Mouse (Mus musculus): ENCODE measurements around the gene Srebf1. TPM values are rescaled to one million over a fixed set of nuclear protein-coding genes. Genes with fewer than 3 reads are reported as not detected.

Gene Srebf1
- polyA plus RNA-seq, 2 experiments: 37.6 to 38.8 TPM

DNA sequence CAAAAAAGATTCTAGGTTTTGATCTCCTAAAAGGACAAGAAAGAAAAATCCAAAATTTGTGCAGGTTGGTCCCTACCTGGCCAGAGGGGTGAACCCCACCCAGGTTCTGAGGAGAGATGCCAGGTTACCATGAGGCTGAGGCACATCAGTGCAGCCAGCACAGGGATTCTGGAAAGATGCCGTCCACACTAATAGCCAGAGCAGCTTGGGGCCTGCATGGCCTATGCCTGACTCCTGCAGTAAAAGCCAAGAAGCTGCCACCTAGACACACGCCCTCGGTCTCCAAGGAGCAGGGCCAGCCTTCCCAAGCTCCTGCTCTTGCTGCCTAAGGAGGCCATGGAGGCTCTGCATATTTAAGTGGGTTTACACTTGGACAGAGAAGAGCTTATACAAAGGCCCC lies 8.9 kb upstream of the Srebf1 start:
- 83% methylated on average over 3 of the region's 3 CpGs for WGBS (ENCODE audit: insufficient replicate concordance)
- ATAC-seq (ENCODE audit: insufficient read depth): no peak
- Histone ChIP-seq H3K4me2 (ENCODE audit: low read depth) (no peak overlapping the region), H3K4me1 (replicated peaks; ENCODE audit: control insufficient read depth in 2 of 2, insufficient read depth in 2 of 2, low read length in 1 of 2) (no peaks in the 10 kb centered on the region; a peak in 1 of 4 replicates), H3K4me3 (ENCODE audit: insufficient read depth in 1 of 2, low read depth in 2 of 2, low read length in 2 of 2) (no peak overlapping the region), H3K9ac (replicated peaks) (no peak overlapping the region), H3K36me3 (replicated peaks; ENCODE audit: control insufficient read depth, insufficient read depth, low read depth) (no peaks in the 10 kb centered on the region), H3K27me3 (ENCODE audit: control insufficient read depth, insufficient read depth, low read length) (no peaks in the 10 kb centered on the region), H3K9me3 (ENCODE audit: control insufficient read depth, low read length) (no peaks in the 10 kb centered on the region), H3K27ac (no peak overlapping the region)
- TF ChIP-seq CTCF (IDR thresholded peaks at IDR 0.05; ENCODE audit: low read depth) (no peak), EP300 (IDR thresholded peaks at IDR 0.05; ENCODE audit: low read depth) (no peak)
- DNase-seq (ENCODE audit: low read depth in 3 of 3, low spot score in 3 of 3): no peak

DNA sequence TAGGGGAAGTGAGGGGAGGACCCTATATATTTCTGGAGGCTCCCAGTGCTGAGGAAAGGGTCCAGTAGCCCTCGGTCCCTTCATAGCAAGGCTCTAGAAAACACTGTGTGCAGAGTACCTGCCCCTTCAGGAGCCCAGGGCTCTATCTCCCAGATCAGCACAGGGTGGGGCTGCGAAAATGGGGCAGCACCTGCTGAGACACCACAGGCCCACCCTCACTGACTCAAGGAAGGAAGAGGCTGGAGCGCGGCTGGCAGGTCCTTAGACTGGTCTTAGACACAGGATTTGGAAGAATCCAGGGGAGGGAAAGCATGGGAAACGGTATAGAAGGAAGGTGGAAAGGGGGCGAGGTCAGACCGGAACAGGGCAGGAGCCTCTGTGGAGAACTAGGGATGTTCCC lies 8.1 kb upstream of the Srebf1 start:
- DNase-seq (ENCODE audit: low read depth in 3 of 3, low spot score in 3 of 3): no peak
- Histone ChIP-seq H3K9ac (replicated peaks) (no peak overlapping the region), H3K4me2 (ENCODE audit: low read depth) (no peak overlapping the region), H3K27ac (no peak overlapping the region), H3K36me3 (replicated peaks; ENCODE audit: control insufficient read depth, insufficient read depth, low read depth) (no peaks in the 10 kb centered on the region), H3K4me1 (replicated peaks; ENCODE audit: control insufficient read depth in 2 of 2, insufficient read depth in 2 of 2, low read length in 1 of 2) (no peaks in the 10 kb centered on the region), H3K9me3 (ENCODE audit: control insufficient read depth, low read length) (no peaks in the 10 kb centered on the region), H3K27me3 (ENCODE audit: control insufficient read depth, insufficient read depth, low read length) (no peaks in the 10 kb centered on the region), H3K4me3 (ENCODE audit: insufficient read depth in 1 of 2, low read depth in 2 of 2, low read length in 2 of 2) (no peak overlapping the region)
- 0 out of 2 replicates have a peak, but pooled peaks have one; percentile 11 for ATAC-seq (ENCODE audit: insufficient read depth)
- 75% methylated on average over 7 of the region's 7 CpGs for WGBS (ENCODE audit: insufficient replicate concordance)
- TF ChIP-seq CTCF (IDR thresholded peaks at IDR 0.05; ENCODE audit: low read depth) (no peak), EP300 (IDR thresholded peaks at IDR 0.05; ENCODE audit: low read depth) (no peak)

DNA sequence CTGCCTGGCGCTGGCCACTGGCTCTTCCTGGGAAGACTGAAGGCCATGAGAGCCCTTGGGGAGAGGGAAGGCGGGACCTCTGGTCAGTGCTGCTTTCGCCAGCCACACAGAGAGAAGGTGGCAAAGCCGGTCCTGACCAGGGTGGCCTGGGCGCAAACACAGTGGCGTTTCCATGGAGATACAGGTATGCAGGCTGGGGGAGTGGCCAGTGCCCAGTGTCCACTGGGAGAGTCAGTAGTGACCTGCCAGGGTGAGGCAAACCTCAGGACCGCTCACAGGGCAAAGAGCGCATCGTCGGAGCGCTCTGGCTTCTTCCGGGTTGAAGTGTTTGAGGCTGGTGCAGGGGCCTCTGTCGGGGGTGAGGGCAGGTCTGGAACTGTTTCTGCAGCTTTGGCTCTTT lies 7.4 kb upstream of the Srebf1 start:
- no peak for ATAC-seq (ENCODE audit: insufficient read depth)
- no peak overlapping the region for H3K27ac ChIP-seq

DNA sequence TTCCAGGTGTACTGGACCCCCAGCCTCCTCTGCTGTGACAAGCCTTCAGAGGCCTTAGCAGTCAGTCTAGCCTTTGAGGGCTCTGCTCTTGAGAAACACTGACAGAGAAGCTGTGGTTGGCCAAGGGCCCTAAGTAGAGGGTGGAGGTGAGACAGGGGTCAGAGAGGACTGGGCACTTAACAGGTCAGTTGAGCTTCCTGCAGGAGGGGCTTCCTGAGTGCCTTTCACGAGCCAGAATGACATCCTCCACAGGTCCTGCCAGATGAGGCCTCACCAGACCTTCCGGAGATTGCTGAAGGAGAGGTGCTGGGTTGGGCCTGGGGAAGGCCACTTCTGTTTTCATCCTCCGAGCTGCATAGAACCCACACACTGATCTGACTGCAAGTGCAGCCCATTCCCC lies 6.1 kb upstream of the Srebf1 start:
- H3K27me3 ChIP-seq (ENCODE audit: control insufficient read depth, insufficient read depth, low read length): no peaks in the 10 kb centered on the region
- H3K36me3 ChIP-seq (replicated peaks; ENCODE audit: control insufficient read depth, insufficient read depth, low read depth): no peaks in the 10 kb centered on the region
- H3K4me1 ChIP-seq (replicated peaks; ENCODE audit: control insufficient read depth in 2 of 2, insufficient read depth in 2 of 2, low read length in 1 of 2): peaks cover 0 to 3% of the 10 kb centered on the region in 2 experiments; a peak in 2 of 4 replicates
- ATAC-seq (ENCODE audit: insufficient read depth) (no peak), DNase-seq (ENCODE audit: low read depth in 3 of 3, low spot score in 3 of 3) (no peak)
- H3K4me3 ChIP-seq (ENCODE audit: insufficient read depth in 1 of 2, low read depth in 2 of 2, low read length in 2 of 2): no peak overlapping the region
- H3K9me3 ChIP-seq (ENCODE audit: control insufficient read depth, low read length): no peaks in the 10 kb centered on the region
- 60% methylated on average over 3 of the region's 3 CpGs for WGBS (ENCODE audit: insufficient replicate concordance)
- no peak overlapping the region for H3K9ac ChIP-seq (replicated peaks)
- H3K4me2 ChIP-seq (ENCODE audit: low read depth): no peak overlapping the region
- no peak overlapping the region for H3K27ac ChIP-seq
- TF ChIP-seq EP300 (IDR thresholded peaks at IDR 0.05; ENCODE audit: low read depth): no peak
- TF ChIP-seq CTCF (IDR thresholded peaks at IDR 0.05; ENCODE audit: low read depth): no peak

More for the DNA sequence above, 7.4 kb upstream of the Srebf1 start:
- H3K4me1 ChIP-seq (replicated peaks; ENCODE audit: control insufficient read depth in 2 of 2, insufficient read depth in 2 of 2, low read length in 1 of 2): no peaks in the 10 kb centered on the region
- DNase-seq (ENCODE audit: low read depth in 3 of 3, low spot score in 3 of 3): no peak
- TF ChIP-seq EP300 (IDR thresholded peaks at IDR 0.05; ENCODE audit: low read depth) (no peak), CTCF (IDR thresholded peaks at IDR 0.05; ENCODE audit: low read depth) (no peak)
- no peaks in the 10 kb centered on the region for H3K9me3 ChIP-seq (ENCODE audit: control insufficient read depth, low read length)
- no peak overlapping the region for H3K4me3 ChIP-seq (ENCODE audit: insufficient read depth in 1 of 2, low read depth in 2 of 2, low read length in 2 of 2)
- H3K9ac ChIP-seq (replicated peaks): no peak overlapping the region
- H3K4me2 ChIP-seq (ENCODE audit: low read depth): no peak overlapping the region
- H3K27me3 ChIP-seq (ENCODE audit: control insufficient read depth, insufficient read depth, low read length): no peaks in the 10 kb centered on the region
- H3K36me3 ChIP-seq (replicated peaks; ENCODE audit: control insufficient read depth, insufficient read depth, low read depth): no peaks in the 10 kb centered on the region
- WGBS (ENCODE audit: insufficient replicate concordance): 83% methylated on average over 13 of the region's 13 CpGs

DNA sequence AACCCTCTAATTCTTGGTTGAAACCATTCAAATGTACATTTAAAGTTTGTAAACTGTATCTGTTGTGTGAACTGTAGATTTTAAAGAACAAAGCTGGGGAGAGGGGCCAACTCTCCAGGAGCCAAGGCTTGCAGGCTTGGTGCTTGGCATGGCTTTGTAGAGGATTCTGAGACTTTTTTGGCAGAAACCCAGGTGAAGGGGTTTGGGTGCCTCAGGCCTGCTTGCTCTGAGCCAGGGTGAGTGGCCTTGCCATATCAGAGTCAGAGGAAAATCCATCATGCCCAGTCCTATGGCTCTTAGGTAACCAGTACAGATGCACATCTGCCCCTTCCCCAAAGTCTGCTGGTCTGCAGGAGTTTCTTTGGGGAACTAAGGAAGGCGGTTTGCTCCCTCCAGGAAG lies 3.5 kb upstream of the Srebf1 start:
- peaks cover 5 to 24% of the 10 kb centered on the region in 2 experiments for H3K4me1 ChIP-seq (replicated peaks; ENCODE audit: control insufficient read depth in 2 of 2, insufficient read depth in 2 of 2, low read length in 1 of 2)
- WGBS (ENCODE audit: insufficient replicate concordance): 62% methylated on average over 1 of the region's 1 CpGs
- no peak for TF ChIP-seq EP300 (IDR thresholded peaks at IDR 0.05; ENCODE audit: low read depth)
- no peak for TF ChIP-seq CTCF (IDR thresholded peaks at IDR 0.05; ENCODE audit: low read depth)

More for the DNA sequence above, 3.5 kb upstream of the Srebf1 start:
- Histone ChIP-seq H3K27me3 (ENCODE audit: control insufficient read depth, insufficient read depth, low read length) (no peaks in the 10 kb centered on the region), H3K4me3 (ENCODE audit: insufficient read depth in 1 of 2, low read depth in 2 of 2, low read length in 2 of 2) (no peak overlapping the region), H3K27ac (no peak overlapping the region), H3K9me3 (ENCODE audit: control insufficient read depth, low read length) (no peaks in the 10 kb centered on the region), H3K4me2 (ENCODE audit: low read depth) (no peak overlapping the region), H3K36me3 (replicated peaks; ENCODE audit: control insufficient read depth, insufficient read depth, low read depth) (no peaks in the 10 kb centered on the region), H3K9ac (replicated peaks) (no peak overlapping the region)
- DNase-seq (ENCODE audit: low read depth in 3 of 3, low spot score in 3 of 3): no peak
- no peak for ATAC-seq (ENCODE audit: insufficient read depth)

Measured in liver, embryonic 14.5 days (tissue).